Comparison of ENCODE assay signal across 18 mouse cellular contexts in the genomic region with DNA sequence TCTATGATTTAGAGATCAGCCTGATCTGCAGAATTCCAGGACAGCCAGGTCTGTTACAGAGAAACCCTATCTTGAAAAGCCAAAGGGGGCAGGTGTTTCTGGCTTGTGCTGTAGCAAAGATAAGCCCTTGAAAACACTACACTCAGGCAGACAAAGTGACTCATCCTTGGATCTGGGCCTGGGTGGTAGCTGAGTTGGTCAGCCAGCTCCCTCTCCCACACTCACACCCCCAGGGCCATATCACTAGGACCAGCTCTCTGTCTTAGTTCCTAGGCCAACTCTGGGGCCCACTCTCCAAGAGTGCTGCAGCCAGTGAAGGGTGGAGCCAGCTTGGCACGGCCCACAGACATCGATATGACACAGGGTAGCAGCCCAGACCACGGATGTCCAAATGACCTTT. TPM values are rescaled to one million over a fixed set of nuclear protein-coding genes. Genes with fewer than 3 reads are reported as not detected.
DNase-seq lines count a peak whose midpoint lies in the region; ATAC-seq lines count a peak whose summit lies in the region.
"Had no signal": no experiment of that assay in that cellular context is flagged by ENCODE, and none has a peak within 500 bp of the region (broad histone marks: within the 10 kb centered on the region; RNA-seq: fewer than 3 reads in every experiment).

No protein-coding gene starts in this region.

- H3K4me1 ChIP-seq in heart, embryonic 12.5 days (replicated peaks) = no peaks in the 10 kb centered on the region
- H3K4me1 ChIP-seq in liver, embryonic 11.5 days (replicated peaks; ENCODE audit: control insufficient read depth, insufficient read depth, low read length) = peaks cover 3% of the 10 kb centered on the region; the same call in 1 of the 2 replicates
- H3K4me1 ChIP-seq: forebrain, embryonic 13.5 days; kidney, embryonic 15.5 days; limb, embryonic 10.5 days; neural tube, embryonic 12.5 days had no signal

- DNase-seq in heart, adult 9 months (ENCODE audit: low spot score in 2 of 2) = no peak
- peak; percentile 13 for DNase-seq in adrenal gland, postnatal 10 days
- no peak for DNase-seq in liver, embryonic 11.5 days (ENCODE audit: low spot score)
- peak; percentile 56 for DNase-seq in testis, postnatal 14 days (ENCODE audit: low spot score)
- no peak for DNase-seq in right cerebral cortex, postnatal 10 days (ENCODE audit: low spot score in 2 of 2)
- DNase-seq in MN1 (ENCODE audit: low spot score) = no peak
- DNase-seq: cerebellum, postnatal 10 days; midbrain, embryonic 14.5 days; thymus, postnatal 14 days had no signal

- peaks cover 46% of the 10 kb centered on the region for H3K27me3 ChIP-seq in heart, embryonic 12.5 days (replicated peaks)
- peaks cover 12% of the 10 kb centered on the region for H3K27me3 ChIP-seq in liver, embryonic 11.5 days (replicated peaks; ENCODE audit: control insufficient read depth, insufficient read depth, low read length)
- H3K27me3 ChIP-seq: neural tube, embryonic 12.5 days had no signal

- no peak overlapping the region for H3K4me2 ChIP-seq in heart, embryonic 12.5 days
- H3K4me2 ChIP-seq in liver, embryonic 11.5 days = no peak overlapping the region
- H3K4me2 ChIP-seq: forebrain, embryonic 13.5 days; kidney, embryonic 15.5 days; neural tube, embryonic 12.5 days had no signal

- peak; percentile 33; the same call in 1 of the 2 replicates for ATAC-seq in heart, embryonic 12.5 days (ENCODE audit: insufficient number of reproducible peaks, low FRiP score)
- peak; percentile 86 for ATAC-seq in liver, embryonic 11.5 days (replicated peaks; ENCODE audit: low FRiP score)
- ATAC-seq: forebrain, embryonic 13.5 days had no signal

- no peak overlapping the region for H3K27ac ChIP-seq in heart, embryonic 12.5 days (ENCODE audit: poor library complexity, severe bottlenecking)
- no peak overlapping the region; the same call in 1 of the 2 replicates for H3K27ac ChIP-seq in liver, embryonic 11.5 days (ENCODE audit: low read depth, low read length)
- H3K27ac ChIP-seq: forebrain, embryonic 13.5 days; kidney, embryonic 15.5 days; limb, embryonic 10.5 days; neural tube, embryonic 12.5 days had no signal

- no peaks in the 10 kb centered on the region for H3K9me3 ChIP-seq in heart, embryonic 12.5 days (replicated peaks)
- H3K9me3 ChIP-seq in liver, embryonic 11.5 days (ENCODE audit: control insufficient read depth, low read length) = no peaks in the 10 kb centered on the region
- H3K9me3 ChIP-seq: forebrain, embryonic 13.5 days; kidney, embryonic 15.5 days; limb, embryonic 10.5 days; neural tube, embryonic 12.5 days had no signal

- no peak overlapping the region for H3K9ac ChIP-seq in heart, embryonic 12.5 days
- no peak overlapping the region for H3K9ac ChIP-seq in liver, embryonic 11.5 days (ENCODE audit: low read depth, low read length)
- H3K9ac ChIP-seq: forebrain, embryonic 13.5 days; kidney, embryonic 15.5 days; neural tube, embryonic 12.5 days had no signal

- H3K36me3 ChIP-seq in heart, embryonic 12.5 days = no peaks in the 10 kb centered on the region
- H3K36me3 ChIP-seq in liver, embryonic 11.5 days (ENCODE audit: control insufficient read depth, insufficient read depth, low read length) = no peaks in the 10 kb centered on the region
- H3K36me3 ChIP-seq: kidney, embryonic 15.5 days; limb, embryonic 10.5 days; neural tube, embryonic 12.5 days had no signal

- H3K4me3 ChIP-seq in heart, embryonic 12.5 days = no peak overlapping the region
- no peak overlapping the region for H3K4me3 ChIP-seq in liver, embryonic 11.5 days (ENCODE audit: low read depth, low read length)
- H3K4me3 ChIP-seq: forebrain, embryonic 13.5 days; kidney, embryonic 15.5 days; limb, embryonic 10.5 days; neural tube, embryonic 12.5 days had no signal

- 74% methylated on average over 3 of the region's 3 CpGs for WGBS in heart, embryonic 12.5 days
- 61% methylated on average over 3 of the region's 3 CpGs for WGBS in liver, embryonic 11.5 days

RNA-seq across cellular contexts. Expression of gene AU015836, which starts 38.5 kb away (rescaled TPM):
- not detected in 2 replicates for polyA plus RNA-seq in heart, embryonic 12.5 days (2016; fragmentation: Nextera tagmentation; extraction: Ambion mirVana)
- not detected for total RNA-seq in adrenal gland, postnatal 10 days (2021)
- polyA plus RNA-seq in liver, embryonic 11.5 days (2014; fragmentation: Nextera tagmentation; extraction: Ambion mirVana) = 0.27 and 0.55 TPM in 2 replicates
- total RNA-seq: gastrocnemius, adult 18-20 months had no signal
- polyA plus RNA-seq: brain, embryonic 14.5 days; forebrain, embryonic 13.5 days; heart, embryonic 16.5 days; kidney, embryonic 15.5 days; limb, embryonic 10.5 days; lung, embryonic 16.5 days; midbrain, embryonic 14.5 days; neural tube, embryonic 12.5 days had no signal

Comparison
In these comparisons a context has a peak if more than half of its experiments do, and no peak if none do; other contexts are left out.
1. DNase-seq: peak in adrenal gland, postnatal 10 days (single experiment) and testis, postnatal 14 days (single experiment); none in heart, adult 9 months (0 of 2), liver, embryonic 11.5 days (single experiment), right cerebral cortex, postnatal 10 days (0 of 2) and MN1 (single experiment).